Mouse (Mus musculus) urinary bladder, adult 2 months (tissue): ENCODE results near the gene Asb17. TPM values are rescaled to one million over a fixed set of nuclear protein-coding genes. Genes with fewer than 3 reads are reported as not detected.
"Not testable (repeated sequence)": the region's sequence is repeated elsewhere in the genome, so short reads cannot be mapped to it uniquely, and the experiment has no call there.

Experiments
- DNase-seq: peaks from one replicate; pipeline ENCODE4 v3.0.0; 2022; ENCODE audit warnings: low spot score
- polyA plus RNA-seq: library from polyadenylated mRNA; depleted of rRNA; stranded (reverse); fragments of >200 nt; gene quantifications from 2 replicates; pipeline ENCODE4 v1.2.3, GENCODE M21; 2012

Asb17 gene
- polyA plus RNA-seq, 1 experiment = 0.11 TPM

GRCm38 (mm10) chr3:153831873-153832653 is 11.9 kb upstream of the Asb17 start:
- DNase-seq = no peak

GRCm38 (mm10) chr3:153832654-153832945 is 11.4 kb upstream of the Asb17 start:
- no peak for DNase-seq

GRCm38 (mm10) chr3:153834071-153834470 is 9.9 kb upstream of the Asb17 start:
- no peak for DNase-seq

GRCm38 (mm10) chr3:153835455-153836086 is 8.4 kb upstream of the Asb17 start:
- DNase-seq = no peak

GRCm38 (mm10) chr3:153836316-153836715 is 7.7 kb upstream of the Asb17 start:
- DNase-seq = no peak

GRCm38 (mm10) chr3:153837593-153837992 is 6.4 kb upstream of the Asb17 start:
- DNase-seq = no peak

GRCm38 (mm10) chr3:153844757-153845156 is 748 bp downstream of the Asb17 start:
- DNase-seq = no peak

- no peak for DNase-seq
These were observed 1.5 kb downstream of the Asb17 start for GRCm38 (mm10) chr3:153845500-153845899.

GRCm38 (mm10) chr3:153846109-153846508 is 2.1 kb downstream of the Asb17 start:
- no peak for DNase-seq

- DNase-seq = no peak
These were observed 3.3 kb downstream of the Asb17 start for GRCm38 (mm10) chr3:153847207-153847733.

GRCm38 (mm10) chr3:153849368-153850015 is 5.5 kb downstream of the Asb17 start:
- DNase-seq = no peak

- DNase-seq = no peak
These were observed 6.8 kb downstream of the Asb17 start for GRCm38 (mm10) chr3:153850759-153851158.

- no peak for DNase-seq
These were observed 8.3 kb downstream of the Asb17 start for GRCm38 (mm10) chr3:153852266-153852665.

GRCm38 (mm10) chr3:153858350-153859001 is 14.5 kb downstream of the Asb17 start:
- no peak for DNase-seq

- DNase-seq = not testable (repeated sequence)
These were observed 16.4 kb downstream of the Asb17 start for GRCm38 (mm10) chr3:153860392-153860791.

- DNase-seq = no peak
These were observed 19.8 kb downstream of the Asb17 start for GRCm38 (mm10) chr3:153863816-153864215.

- DNase-seq = no peak
These were observed 20.8 kb downstream of the Asb17 start for GRCm38 (mm10) chr3:153864636-153865429.

- no peak for DNase-seq
These were observed 23.4 kb downstream of the Asb17 start for GRCm38 (mm10) chr3:153867149-153868136.

GRCm38 (mm10) chr3:153871396-153871795 is 27.4 kb downstream of the Asb17 start:
- no peak for DNase-seq

- no peak for DNase-seq
These were observed 42.3 kb downstream of the Asb17 start for GRCm38 (mm10) chr3:153886296-153886695.
